Mouse (Mus musculus): ENCODE results near the gene Krt81.

Krt81 gene

GRCm38 (mm10) chr15:101463651-101464050 lies at the start of gene Krt81:
Krt81 (minus strand) TSS chr15:101463751.
- DNase-seq = no peak

GRCm38 (mm10) chr15:101508247-101508646 lies 44.7 kb upstream of the Krt81 start:
- DNase-seq = no peak

- DNase-seq = no peak
Measured at GRCm38 (mm10) chr15:101506896-101507758, 43.6 kb upstream of the Krt81 start.

GRCm38 (mm10) chr15:101497181-101497580 lies 33.6 kb upstream of the Krt81 start:
- DNase-seq = peak; percentile 60

- no peak for DNase-seq
Measured at GRCm38 (mm10) chr15:101495266-101495665, 31.7 kb upstream of the Krt81 start.

GRCm38 (mm10) chr15:101494203-101494602 lies 30.7 kb upstream of the Krt81 start:
- no peak for DNase-seq

- DNase-seq = no peak
Measured at GRCm38 (mm10) chr15:101493713-101494112, 30.2 kb upstream of the Krt81 start.

- no peak for DNase-seq
Measured at GRCm38 (mm10) chr15:101492718-101493117, 29.2 kb upstream of the Krt81 start.

- DNase-seq = no peak
Measured at GRCm38 (mm10) chr15:101491431-101491830, 27.9 kb upstream of the Krt81 start, which contains the start of gene Krt83. Krt83 (minus strand) TSS chr15:101491512.

- no peak for DNase-seq
Measured at GRCm38 (mm10) chr15:101485911-101486635, 22.5 kb upstream of the Krt81 start.

- DNase-seq = no peak
Measured at GRCm38 (mm10) chr15:101484939-101485338, 21.4 kb upstream of the Krt81 start.

- DNase-seq = no peak
Measured at GRCm38 (mm10) chr15:101483646-101484045, 20.1 kb upstream of the Krt81 start.

GRCm38 (mm10) chr15:101482056-101482455 lies 18.5 kb upstream of the Krt81 start:
- no peak for DNase-seq

GRCm38 (mm10) chr15:101479666-101480060 lies 16.1 kb upstream of the Krt81 start:
- DNase-seq = peak; percentile 50

- peak; percentile 78 for DNase-seq
Measured at GRCm38 (mm10) chr15:101479007-101479665, 15.6 kb upstream of the Krt81 start.

GRCm38 (mm10) chr15:101472952-101473528 lies 9.5 kb upstream of the Krt81 start, which contains the start of gene Krt86:
Krt86 (plus strand) TSS chr15:101473478.
- peak; percentile 72 for DNase-seq

GRCm38 (mm10) chr15:101469093-101469492 lies 5.5 kb upstream of the Krt81 start:
- no peak for DNase-seq

GRCm38 (mm10) chr15:101459283-101459682 lies 4.3 kb downstream of the Krt81 start:
- DNase-seq = peak; percentile 8

- peak; percentile 11 for DNase-seq
Measured at GRCm38 (mm10) chr15:101458361-101458930, 5.1 kb downstream of the Krt81 start.

- DNase-seq = no peak
Measured at GRCm38 (mm10) chr15:101455891-101456290, 7.7 kb downstream of the Krt81 start.

GRCm38 (mm10) chr15:101455292-101455691 lies 8.3 kb downstream of the Krt81 start:
- DNase-seq = no peak

- no peak for DNase-seq
Measured at GRCm38 (mm10) chr15:101454774-101455173, 8.8 kb downstream of the Krt81 start.
